Mouse (Mus musculus) adrenal gland (tissue): Measurements from ENCODE around the gene Wdfy4.

Experiments used
- intact Hi-C: fragments of 180-260 bp; cut with DNase I; formaldehyde crosslinking; loops from one replicate; pipeline ENCODE4 v1.15.1; 2025
- long read RNA-seq, 2 experiments: library from polyadenylated mRNA; unstranded; transcript quantifications; one replicate each; pipeline ENCODE4 v2.0.0; 2020; ENCODE audit warnings: borderline replicate concordance in 1 of 2; ENCODE audit not compliant: insufficient replicate concordance in 1 of 2

Wdfy4 gene
- long read RNA-seq, experiment 1: 0 reads
- long read RNA-seq, experiment 2: 0 reads

GRCm38 (mm10) chr14:33185068-33185800 is at the start of gene Wdfy4:
Gene Wdfy4 (minus strand): TSS chr14:33185508.
- intact Hi-C loops: no loop called here

- intact Hi-C loops: no loop called here
Measured at GRCm38 (mm10) chr14:33232048-33232447, 46.7 kb upstream of the Wdfy4 start.

- intact Hi-C loops: no loop called here
Measured at GRCm38 (mm10) chr14:33231311-33231710, 46.0 kb upstream of the Wdfy4 start.

- intact Hi-C loops: no loop called here
Measured at GRCm38 (mm10) chr14:33230672-33231071, 45.4 kb upstream of the Wdfy4 start.

GRCm38 (mm10) chr14:33225235-33225634 is 39.9 kb upstream of the Wdfy4 start:
- intact Hi-C loops: no loop called here

GRCm38 (mm10) chr14:33216343-33217208 is 31.3 kb upstream of the Wdfy4 start:
- intact Hi-C loops: no loop called here

- intact Hi-C loops: loop anchor here (2.0 kb wide), 1 partner anchor 156 kb away; no protein-coding TSS in a partner anchor
Measured at GRCm38 (mm10) chr14:33215163-33215562, 29.9 kb upstream of the Wdfy4 start.

GRCm38 (mm10) chr14:33214767-33215128 is 29.4 kb upstream of the Wdfy4 start:
- intact Hi-C loops: loop anchor here (2.0 kb wide), 1 partner anchor 156 kb away; no protein-coding TSS in a partner anchor

- intact Hi-C loops: loop anchor here (1.0 to 2.0 kb wide), 2 partner anchors 89 to 157 kb away; no protein-coding TSS in a partner anchor
Measured at GRCm38 (mm10) chr14:33213823-33214766, 28.8 kb upstream of the Wdfy4 start, which contains the start of gene Arhgap22. Gene Arhgap22 (plus strand): TSS chr14:33214026.

- intact Hi-C loops: loop anchor here (1.0 kb wide), 1 partner anchor 90 kb away; no protein-coding TSS in a partner anchor
Measured at GRCm38 (mm10) chr14:33212958-33213309, 27.6 kb upstream of the Wdfy4 start.

GRCm38 (mm10) chr14:33212271-33212957 is 27.1 kb upstream of the Wdfy4 start:
- intact Hi-C loops: no loop called here

GRCm38 (mm10) chr14:33210806-33211205 is 25.5 kb upstream of the Wdfy4 start:
- intact Hi-C loops: no loop called here

GRCm38 (mm10) chr14:33208331-33208730 is 23.0 kb upstream of the Wdfy4 start:
- intact Hi-C loops: no loop called here

- intact Hi-C loops: no loop called here
Measured at GRCm38 (mm10) chr14:33207011-33207410, 21.7 kb upstream of the Wdfy4 start.

GRCm38 (mm10) chr14:33205280-33205965 is 20.1 kb upstream of the Wdfy4 start:
- intact Hi-C loops: no loop called here

- intact Hi-C loops: no loop called here
Measured at GRCm38 (mm10) chr14:33203777-33204176, 18.5 kb upstream of the Wdfy4 start.

- intact Hi-C loops: no loop called here
Measured at GRCm38 (mm10) chr14:33202885-33203284, 17.6 kb upstream of the Wdfy4 start.

- intact Hi-C loops: no loop called here
Measured at GRCm38 (mm10) chr14:33202161-33202560, 16.9 kb upstream of the Wdfy4 start.

- intact Hi-C loops: no loop called here
Measured at GRCm38 (mm10) chr14:33194241-33194640, 8.9 kb upstream of the Wdfy4 start.

GRCm38 (mm10) chr14:33193762-33194161 is 8.5 kb upstream of the Wdfy4 start:
- intact Hi-C loops: no loop called here
